Mouse (Mus musculus): Measurements from ENCODE around the gene Slc52a3. TPM values are rescaled to one million over a fixed set of nuclear protein-coding genes. Genes with fewer than 3 reads are reported as not detected.

Slc52a3 gene
- total and polyA plus RNA-seq, 3 experiments = 3.1 to 5.7 (median 5.4) TPM

- peak; percentile 13 for DNase-seq
Observed at GRCm38 (mm10) chr2:151999669-152000290, 3.5 kb downstream of the Slc52a3 start.

GRCm38 (mm10) chr2:152000291-152000679, 4.0 kb downstream of the Slc52a3 start:
- no peak for DNase-seq

GRCm38 (mm10) chr2:152000735-152001134, 4.4 kb downstream of the Slc52a3 start:
- DNase-seq = no peak

GRCm38 (mm10) chr2:152002529-152002928, 6.2 kb downstream of the Slc52a3 start:
- DNase-seq = no peak

- peak; percentile 38 for DNase-seq
Observed at GRCm38 (mm10) chr2:152007783-152008182, 11.5 kb downstream of the Slc52a3 start.

GRCm38 (mm10) chr2:152009061-152009779, 12.9 kb downstream of the Slc52a3 start:
- DNase-seq = no peak

- DNase-seq = no peak
Observed at GRCm38 (mm10) chr2:152010251-152010650, 13.9 kb downstream of the Slc52a3 start.

- DNase-seq = no peak
Observed at GRCm38 (mm10) chr2:152010661-152011060, 14.3 kb downstream of the Slc52a3 start.

GRCm38 (mm10) chr2:152011724-152012123, 15.4 kb downstream of the Slc52a3 start:
- DNase-seq = peak; percentile 19

GRCm38 (mm10) chr2:152012222-152012621, 15.9 kb downstream of the Slc52a3 start:
- peak; percentile 41 for DNase-seq

- DNase-seq = no peak
Observed at GRCm38 (mm10) chr2:152012701-152013100, 16.4 kb downstream of the Slc52a3 start.

- no peak for DNase-seq
Observed at GRCm38 (mm10) chr2:152015997-152016396, 19.7 kb downstream of the Slc52a3 start.

GRCm38 (mm10) chr2:152016666-152017065, 20.4 kb downstream of the Slc52a3 start:
- DNase-seq = no peak

GRCm38 (mm10) chr2:152020255-152020654, 23.9 kb downstream of the Slc52a3 start:
- peak; percentile 40 for DNase-seq

- no peak for DNase-seq
Observed at GRCm38 (mm10) chr2:152022022-152022421, 25.7 kb downstream of the Slc52a3 start.

GRCm38 (mm10) chr2:152024883-152025422, 28.6 kb downstream of the Slc52a3 start:
- DNase-seq = no peak

- peak; percentile 87 for DNase-seq
Observed at GRCm38 (mm10) chr2:152029252-152030082, 33.2 kb downstream of the Slc52a3 start.

- no peak for DNase-seq
Observed at GRCm38 (mm10) chr2:152030986-152031385, 34.7 kb downstream of the Slc52a3 start.

GRCm38 (mm10) chr2:152040101-152040500, 43.8 kb downstream of the Slc52a3 start:
- no peak for DNase-seq

GRCm38 (mm10) chr2:152047116-152048002, 51.0 kb downstream of the Slc52a3 start:
- DNase-seq = no peak
